Mouse (Mus musculus): ENCODE measurements around the gene Prm1. TPM values are rescaled to one million over a fixed set of nuclear protein-coding genes. Genes with fewer than 3 reads are reported as not detected.
A peak's percentile ranks its signal among the peaks of the same experiment; 100 is the strongest.

Gene Prm1
- polyA plus RNA-seq, 1 experiment from 2014 or later = not detected

DNA sequence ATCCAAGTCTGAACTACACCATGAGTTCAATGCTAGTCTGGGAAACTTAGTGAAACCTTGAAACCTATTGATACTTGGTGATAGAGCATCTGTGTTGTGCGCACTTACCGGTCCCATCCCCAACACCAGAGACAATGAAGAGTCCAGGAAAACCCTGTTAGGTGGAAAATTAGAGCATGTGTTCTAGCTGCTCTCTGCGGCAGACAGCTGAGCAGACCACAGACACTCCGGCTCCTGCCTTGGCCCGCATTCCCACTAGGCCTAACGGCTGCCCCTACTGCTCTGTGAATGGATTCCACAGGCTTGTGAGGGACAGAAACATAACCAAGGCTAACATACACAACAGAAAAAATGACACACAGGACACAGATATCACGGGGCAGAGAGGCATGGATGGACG is 32.1 kb downstream of the Prm1 start:
- no peaks in the 10 kb centered on the region for H3K36me3 ChIP-seq
- H3K4me1 ChIP-seq = peaks cover 17% of the 10 kb centered on the region
- 90% methylated on average over 8 of the region's 8 CpGs for WGBS
- no peak for DNase-seq (ENCODE audit: low spot score)
- no peak overlapping the region for H3K27ac ChIP-seq (replicated peaks)
- H3K4me3 ChIP-seq = no peak overlapping the region
- peaks cover 5% of the 10 kb centered on the region for H3K27me3 ChIP-seq (ENCODE audit: low read depth, poor library complexity, severe bottlenecking)
- no peaks in the 10 kb centered on the region for H3K9me3 ChIP-seq (replicated peaks)

GRCm38 (mm10) chr16:10771769-10772510 is 33.7 kb downstream of the Prm1 start:
- DNase-seq (ENCODE audit: low spot score) = no peak
- H3K36me3 ChIP-seq = no peaks in the 10 kb centered on the region
- H3K4me3 ChIP-seq = no peak overlapping the region
- H3K27ac ChIP-seq (replicated peaks) = no peak overlapping the region
- WGBS = 72% methylated on average over 19 of the region's 19 CpGs
- no peaks in the 10 kb centered on the region for H3K9me3 ChIP-seq (replicated peaks)
- peaks cover 5% of the 10 kb centered on the region for H3K27me3 ChIP-seq (ENCODE audit: low read depth, poor library complexity, severe bottlenecking)
- peaks cover 12% of the 10 kb centered on the region; the same call in 1 of the 2 replicates for H3K4me1 ChIP-seq

DNA sequence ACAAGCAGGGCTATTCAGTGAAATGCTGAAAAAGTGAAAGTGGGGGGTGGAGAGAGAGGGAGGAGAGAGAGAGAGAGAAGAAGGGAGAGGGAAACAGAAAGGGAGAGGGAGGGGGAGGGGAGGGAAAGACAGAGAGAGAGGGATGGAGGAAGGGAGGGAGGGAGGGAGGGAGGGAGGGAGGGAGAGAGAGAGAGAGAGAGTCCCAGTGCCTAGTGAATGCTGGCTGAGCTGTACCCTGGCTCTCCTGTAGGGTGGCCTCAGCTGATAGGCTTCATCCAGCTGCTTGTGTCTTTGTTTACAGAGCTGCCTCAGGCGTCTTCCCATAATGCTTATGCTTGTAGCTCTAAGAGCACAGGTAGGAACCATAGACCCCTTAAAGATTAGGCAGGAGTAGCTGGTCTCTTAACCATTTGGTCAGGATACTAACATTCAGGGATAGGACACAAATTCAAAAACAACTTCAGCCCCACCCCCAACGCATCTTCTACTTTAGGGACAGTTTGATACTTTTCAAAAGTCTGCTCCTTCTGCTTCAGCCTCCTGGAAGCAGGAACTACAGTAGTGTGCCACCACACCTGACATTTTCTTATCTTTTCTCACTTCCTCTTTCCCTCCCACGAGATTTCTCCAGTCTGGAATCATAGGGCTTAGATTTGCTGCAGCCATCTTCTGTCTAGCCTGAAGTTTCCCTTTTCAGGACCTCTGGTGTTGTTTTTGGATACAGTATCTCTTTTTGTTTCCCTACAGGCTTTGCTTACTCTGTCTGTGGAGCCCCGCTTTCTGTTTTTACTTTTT is 34.9 kb downstream of the Prm1 start:
- no peaks in the 10 kb centered on the region for H3K36me3 ChIP-seq
- 57% methylated on average over 4 of the region's 4 CpGs for WGBS
- H3K9me3 ChIP-seq (replicated peaks) = no peaks in the 10 kb centered on the region
- H3K27ac ChIP-seq (replicated peaks) = no peak overlapping the region
- H3K4me3 ChIP-seq = no peak overlapping the region
- no peak for DNase-seq (ENCODE audit: low spot score)
- H3K4me1 ChIP-seq = 0 out of 2 replicates have a peak, but pooled peaks cover 5% of the 10 kb centered on the region
- H3K27me3 ChIP-seq (ENCODE audit: low read depth, poor library complexity, severe bottlenecking) = peaks cover 5% of the 10 kb centered on the region

DNA sequence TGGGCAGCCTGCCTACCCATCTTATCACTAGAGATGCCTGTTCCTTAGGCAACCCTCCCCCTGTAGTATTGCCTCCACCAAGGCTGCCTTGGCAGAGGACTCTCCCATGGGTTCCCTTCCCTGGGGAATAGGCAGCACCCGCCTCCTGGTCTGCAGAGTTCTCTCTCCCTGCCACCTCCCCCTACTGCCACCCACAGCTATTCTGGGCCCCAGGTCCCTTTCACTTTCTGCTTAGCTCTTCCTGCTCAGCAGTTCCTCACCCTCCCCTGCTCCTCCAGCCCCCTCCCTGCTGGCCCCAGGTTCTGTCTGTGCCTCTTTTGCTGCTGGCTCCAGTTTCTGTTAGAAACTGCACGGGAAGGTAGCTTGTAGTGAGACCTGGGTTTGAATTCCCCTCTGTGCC is 36.0 kb downstream of the Prm1 start:
- 43% methylated on average over 2 of the region's 2 CpGs for WGBS
- Histone ChIP-seq H3K27me3 (ENCODE audit: low read depth, poor library complexity, severe bottlenecking) (peaks cover 5% of the 10 kb centered on the region), H3K27ac (replicated peaks) (no peak overlapping the region), H3K36me3 (no peaks in the 10 kb centered on the region), H3K9me3 (replicated peaks) (no peaks in the 10 kb centered on the region), H3K4me3 (no peak overlapping the region), H3K4me1 (0 out of 2 replicates have a peak, but pooled peaks cover 5% of the 10 kb centered on the region)
- no peak for DNase-seq (ENCODE audit: low spot score)

- no peak for DNase-seq (ENCODE audit: low spot score)
- 70% methylated on average over 9 of the region's 9 CpGs for WGBS
- no peak overlapping the region for H3K27ac ChIP-seq (replicated peaks)
- H3K27me3 ChIP-seq (ENCODE audit: low read depth, poor library complexity, severe bottlenecking) = peaks cover 5% of the 10 kb centered on the region
- H3K9me3 ChIP-seq (replicated peaks) = no peaks in the 10 kb centered on the region
- no peak overlapping the region for H3K4me3 ChIP-seq
- H3K36me3 ChIP-seq = no peaks in the 10 kb centered on the region
- H3K4me1 ChIP-seq = 0 out of 2 replicates have a peak, but pooled peaks cover 5% of the 10 kb centered on the region
Measured at GRCm38 (mm10) chr16:10768821-10769220, 36.8 kb downstream of the Prm1 start.

GRCm38 (mm10) chr16:10767158-10767557 is 38.5 kb downstream of the Prm1 start:
- no peaks in the 10 kb centered on the region for H3K36me3 ChIP-seq
- H3K27me3 ChIP-seq (ENCODE audit: low read depth, poor library complexity, severe bottlenecking) = peaks cover 5% of the 10 kb centered on the region
- 46% methylated on average over 4 of the region's 4 CpGs for WGBS
- no peak overlapping the region for H3K27ac ChIP-seq (replicated peaks)
- DNase-seq (ENCODE audit: low spot score) = peak; percentile 60
- no peak overlapping the region for H3K4me3 ChIP-seq
- no peaks in the 10 kb centered on the region for H3K9me3 ChIP-seq (replicated peaks)
- H3K4me1 ChIP-seq = 0 out of 2 replicates have a peak, but pooled peaks cover 5% of the 10 kb centered on the region

GRCm38 (mm10) chr16:10764323-10764722 is 41.3 kb downstream of the Prm1 start:
- DNase-seq (ENCODE audit: low spot score) = no peak
- Histone ChIP-seq H3K36me3 (no peaks in the 10 kb centered on the region), H3K4me3 (no peak overlapping the region), H3K27me3 (ENCODE audit: low read depth, poor library complexity, severe bottlenecking) (no peaks in the 10 kb centered on the region), H3K27ac (replicated peaks) (no peak overlapping the region), H3K4me1 (peaks cover 6% of the 10 kb centered on the region; the same call in 1 of the 2 replicates), H3K9me3 (replicated peaks) (no peaks in the 10 kb centered on the region)
- WGBS = 73% methylated on average over 2 of the region's 2 CpGs

GRCm38 (mm10) chr16:10763540-10764264 is 41.9 kb downstream of the Prm1 start:
- H3K4me3 ChIP-seq = no peak overlapping the region
- WGBS = 73% methylated on average over 6 of the region's 6 CpGs
- H3K27me3 ChIP-seq (ENCODE audit: low read depth, poor library complexity, severe bottlenecking) = no peaks in the 10 kb centered on the region
- no peak overlapping the region for H3K27ac ChIP-seq (replicated peaks)
- DNase-seq (ENCODE audit: low spot score) = no peak
- peaks cover 6% of the 10 kb centered on the region; the same call in 1 of the 2 replicates for H3K4me1 ChIP-seq
- H3K9me3 ChIP-seq (replicated peaks) = no peaks in the 10 kb centered on the region
- no peaks in the 10 kb centered on the region for H3K36me3 ChIP-seq

- 77% methylated on average over 5 of the region's 5 CpGs for WGBS
- no peak for DNase-seq (ENCODE audit: low spot score)
Measured at GRCm38 (mm10) chr16:10762569-10763180, 43.0 kb downstream of the Prm1 start.

DNA sequence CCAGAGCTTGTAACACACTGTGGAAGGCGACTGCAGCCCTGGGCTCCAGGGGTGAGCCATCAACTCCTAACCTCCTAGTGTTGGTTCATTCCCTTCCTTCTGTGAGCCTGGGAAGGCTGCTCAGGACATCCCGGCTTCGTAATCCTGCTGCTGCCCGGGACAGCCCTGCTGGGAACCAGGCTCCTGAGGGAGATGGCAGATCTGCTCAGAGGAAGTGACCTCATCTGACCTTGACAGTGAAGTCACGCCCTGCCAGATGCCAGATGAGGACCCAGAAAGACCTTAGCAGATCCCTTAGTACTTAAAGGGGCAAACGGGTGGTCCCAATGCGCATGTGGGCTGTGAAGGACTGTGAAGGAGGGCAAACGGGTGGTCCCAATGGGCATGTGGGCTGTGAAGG is 44.5 kb downstream of the Prm1 start:
- Histone ChIP-seq H3K27ac (replicated peaks) (0 out of 2 replicates have a peak overlapping the region, but pooled peaks have one; percentile 17), H3K27me3 (ENCODE audit: low read depth, poor library complexity, severe bottlenecking) (no peaks in the 10 kb centered on the region), H3K9me3 (replicated peaks) (no peaks in the 10 kb centered on the region), H3K36me3 (no peaks in the 10 kb centered on the region), H3K4me3 (no peak overlapping the region), H3K4me1 (peaks cover 6% of the 10 kb centered on the region; the same call in 1 of the 2 replicates)
- DNase-seq (ENCODE audit: low spot score) = no peak
- 78% methylated on average over 8 of the region's 8 CpGs for WGBS

More at GRCm38 (mm10) chr16:10762569-10763180, 43.0 kb downstream of the Prm1 start:
- Histone ChIP-seq H3K9me3 (replicated peaks) (no peaks in the 10 kb centered on the region), H3K4me3 (no peak overlapping the region), H3K27ac (replicated peaks) (no peak overlapping the region), H3K4me1 (peaks cover 6% of the 10 kb centered on the region; the same call in 1 of the 2 replicates), H3K27me3 (ENCODE audit: low read depth, poor library complexity, severe bottlenecking) (no peaks in the 10 kb centered on the region), H3K36me3 (no peaks in the 10 kb centered on the region)

DNA sequence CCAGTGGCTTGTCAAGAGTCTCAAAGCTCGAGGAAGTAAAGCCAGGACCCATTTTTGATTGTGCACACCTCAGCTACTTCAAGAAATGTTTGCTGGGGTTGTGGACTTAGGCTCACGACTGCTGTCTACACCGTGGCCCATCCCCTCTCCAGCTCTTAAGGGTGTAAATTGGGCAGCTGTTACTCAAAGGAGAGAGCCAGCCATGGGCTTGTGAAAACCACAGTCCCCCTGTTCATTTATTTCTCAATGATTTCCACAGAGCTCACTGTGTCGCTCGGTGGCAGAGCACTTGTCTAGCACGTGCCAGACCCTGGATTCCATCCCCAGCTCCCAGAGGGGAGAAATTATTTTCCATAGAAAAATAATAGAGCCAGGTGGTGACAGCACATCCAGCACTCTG is 49.5 kb downstream of the Prm1 start:
- no peak overlapping the region for H3K4me3 ChIP-seq
- DNase-seq (ENCODE audit: low spot score) = no peak
- WGBS = 74% methylated on average over 6 of the region's 6 CpGs
- no peaks in the 10 kb centered on the region for H3K36me3 ChIP-seq
- no peak overlapping the region for H3K27ac ChIP-seq (replicated peaks)
- H3K27me3 ChIP-seq (ENCODE audit: low read depth, poor library complexity, severe bottlenecking) = no peaks in the 10 kb centered on the region
- no peaks in the 10 kb centered on the region for H3K9me3 ChIP-seq (replicated peaks)
- H3K4me1 ChIP-seq = peaks cover 4% of the 10 kb centered on the region; the same call in 1 of the 2 replicates
